Mouse (Mus musculus) G1E (cell line): ENCODE data around the gene Ppif. TPM values are rescaled to one million over a fixed set of nuclear protein-coding genes. Genes with fewer than 3 reads are reported as not detected.

Experiments used
- ATAC-seq: 2 replicates; pipeline ENCODE4 v1.8.0; 2016; ENCODE audit warnings: mild to moderate bottlenecking; ENCODE audit not compliant: insufficient number of reproducible peaks, poor library complexity, low FRiP score, severe bottlenecking; ENCODE audit errors: extremely low read depth
- DNase-seq: peaks from one replicate; pipeline ENCODE4 v3.0.0; 2012; ENCODE audit warnings: low spot score
- H3K27me3 ChIP-seq: 2 replicates; pipeline ENCODE4 v1.6.1; 2012; ENCODE audit warnings: mild to moderate bottlenecking, low read length, inconsistent platforms; ENCODE audit not compliant: insufficient read depth
- H3K36me3 ChIP-seq: replicated peaks from 2 replicates; pipeline ENCODE3; 2012; ENCODE audit warnings: mild to moderate bottlenecking, inconsistent platforms
- H3K4me1 ChIP-seq: 2 replicates; pipeline ENCODE4 v1.6.1; 2012; ENCODE audit warnings: low read depth, low read length, inconsistent platforms, mixed read lengths; ENCODE audit not compliant: insufficient read depth
- H3K4me3 ChIP-seq: 2 replicates; pipeline ENCODE4 v1.5.1; 2012; ENCODE audit warnings: low read depth, mild to moderate bottlenecking, inconsistent platforms, low read length, moderate library complexity, mixed read lengths
- H3K9me3 ChIP-seq: replicated peaks from 2 replicates; pipeline ENCODE4 v1.6.1; 2012; ENCODE audit warnings: inconsistent platforms
- CTCF ChIP-seq: IDR thresholded peaks from 2 replicates; pipeline ENCODE4 v1.5.1; 2012; ENCODE audit warnings: low read depth, low read length, inconsistent platforms, mixed read lengths
- GATA1 ChIP-seq: IDR thresholded peaks from 2 replicates; pipeline ENCODE4 v1.6.1; 2012; ENCODE audit warnings: borderline replicate concordance, low read length, inconsistent platforms, mixed read lengths
- GATA2 ChIP-seq: IDR thresholded peaks from 2 replicates; pipeline ENCODE4 v1.6.1; 2012; ENCODE audit warnings: low read depth, low read length, inconsistent platforms, borderline replicate concordance
- POLR2AphosphoS5 ChIP-seq: IDR thresholded peaks from 2 replicates; pipeline ENCODE4 v1.6.1; 2012; ENCODE audit warnings: low read depth, low read length, inconsistent platforms; ENCODE audit not compliant: insufficient replicate concordance
- TAL1 ChIP-seq: conservative IDR thresholded peaks from 2 replicates; pipeline ENCODE4 v1.6.1; 2012; ENCODE audit warnings: low read depth, low read length, inconsistent platforms, mixed read lengths
- polyA plus RNA-seq: library from polyadenylated mRNA; stranded (reverse); fragments of >175 nt; gene quantifications from 2 replicates; pipeline ENCODE4 v1.2.3, GENCODE M21; 2012
- total RNA-seq, 2 experiments: library from RNA; stranded (forward) in 1 of 2; stranded (reverse) in 1 of 2; fragments of 200-1000 nt in 1 of 2; fragments of >200 nt in 1 of 2; fragmentation: Nextera tagmentation in 1 of 2; gene quantifications; 2 replicates each; pipeline ENCODE4 v1.2.3; 2014 to 2017

Gene Ppif
- total and polyA plus RNA-seq, 3 experiments = 13.9 to 55.6 (median 41.0) TPM

GRCm38 (mm10) chr14:25710073-25710472 is 16.1 kb downstream of the Ppif start:
- no peak for DNase-seq
- TF ChIP-seq CTCF (no peak), GATA2 (no peak), POLR2AphosphoS5 (no peak), TAL1 (no peak), GATA1 (no peak)
- no peaks in the 10 kb centered on the region; the same call in 1 of the 2 replicates for H3K4me1 ChIP-seq
- no peaks in the 10 kb centered on the region for H3K36me3 ChIP-seq
- ATAC-seq = no peak
- no peaks in the 10 kb centered on the region for H3K9me3 ChIP-seq
- H3K4me3 ChIP-seq = no peak overlapping the region
- H3K27me3 ChIP-seq = peaks cover 6% of the 10 kb centered on the region; the same call in 1 of the 2 replicates

- Histone ChIP-seq H3K4me3 (no peak overlapping the region), H3K4me1 (no peaks in the 10 kb centered on the region; the same call in 1 of the 2 replicates), H3K36me3 (no peaks in the 10 kb centered on the region), H3K9me3 (no peaks in the 10 kb centered on the region), H3K27me3 (peaks cover 7% of the 10 kb centered on the region; the same call in 1 of the 2 replicates)
- DNase-seq = no peak
- ATAC-seq = no peak
- TF ChIP-seq CTCF = no peak
- TF ChIP-seq GATA2 = no peak
- no peak for TF ChIP-seq POLR2AphosphoS5
- TF ChIP-seq TAL1 = no peak
- TF ChIP-seq GATA1 = no peak
These were observed 16.7 kb downstream of the Ppif start for GRCm38 (mm10) chr14:25710681-25711080.

GRCm38 (mm10) chr14:25711177-25711576 is 17.2 kb downstream of the Ppif start:
- Histone ChIP-seq H3K4me3 (no peak overlapping the region), H3K36me3 (no peaks in the 10 kb centered on the region), H3K4me1 (no peaks in the 10 kb centered on the region; the same call in 1 of the 2 replicates), H3K9me3 (no peaks in the 10 kb centered on the region), H3K27me3 (peaks cover 7% of the 10 kb centered on the region; the same call in 1 of the 2 replicates)
- DNase-seq = no peak
- TF ChIP-seq GATA2 (no peak), GATA1 (no peak), CTCF (no peak)
- ATAC-seq = no peak

GRCm38 (mm10) chr14:25711602-25712001 is 17.6 kb downstream of the Ppif start:
- H3K36me3 ChIP-seq = no peaks in the 10 kb centered on the region
- no peaks in the 10 kb centered on the region; the same call in 1 of the 2 replicates for H3K4me1 ChIP-seq
- DNase-seq (no peak), ATAC-seq (no peak)
- H3K27me3 ChIP-seq = peaks cover 7% of the 10 kb centered on the region; the same call in 1 of the 2 replicates
- H3K9me3 ChIP-seq = no peaks in the 10 kb centered on the region
- no peak for TF ChIP-seq CTCF
- TF ChIP-seq POLR2AphosphoS5 = no peak
- no peak for TF ChIP-seq TAL1
- TF ChIP-seq GATA2 = no peak
- no peak overlapping the region for H3K4me3 ChIP-seq

- H3K4me1 ChIP-seq = no peaks in the 10 kb centered on the region; the same call in 1 of the 2 replicates
- DNase-seq (no peak), ATAC-seq (no peak)
- H3K9me3 ChIP-seq = no peaks in the 10 kb centered on the region
- H3K27me3 ChIP-seq = peaks cover 7% of the 10 kb centered on the region; the same call in 1 of the 2 replicates
- no peak for TF ChIP-seq GATA2
- TF ChIP-seq POLR2AphosphoS5 = no peak
- H3K4me3 ChIP-seq = no peak overlapping the region
- H3K36me3 ChIP-seq = no peaks in the 10 kb centered on the region
These were observed 19.5 kb downstream of the Ppif start for GRCm38 (mm10) chr14:25713443-25713842.

GRCm38 (mm10) chr14:25716528-25716927 is 22.6 kb downstream of the Ppif start:
- no peak overlapping the region for H3K4me3 ChIP-seq
- H3K4me1 ChIP-seq = peaks cover 9% of the 10 kb centered on the region
- H3K36me3 ChIP-seq = no peaks in the 10 kb centered on the region
- H3K9me3 ChIP-seq = no peaks in the 10 kb centered on the region
- no peak for TF ChIP-seq GATA1
- TF ChIP-seq GATA2 = no peak
- TF ChIP-seq CTCF = no peak
- no peak for TF ChIP-seq TAL1
- TF ChIP-seq POLR2AphosphoS5 = no peak
- DNase-seq (no peak), ATAC-seq (no peak)
- H3K27me3 ChIP-seq = peaks cover 7% of the 10 kb centered on the region; the same call in 1 of the 2 replicates
